Mouse (Mus musculus): ENCODE results near the gene Rab20.
"Not testable (repeated sequence)": the region's sequence is repeated elsewhere in the genome, so short reads cannot be mapped to it uniquely, and the experiment has no call there.

Gene Rab20

DNA sequence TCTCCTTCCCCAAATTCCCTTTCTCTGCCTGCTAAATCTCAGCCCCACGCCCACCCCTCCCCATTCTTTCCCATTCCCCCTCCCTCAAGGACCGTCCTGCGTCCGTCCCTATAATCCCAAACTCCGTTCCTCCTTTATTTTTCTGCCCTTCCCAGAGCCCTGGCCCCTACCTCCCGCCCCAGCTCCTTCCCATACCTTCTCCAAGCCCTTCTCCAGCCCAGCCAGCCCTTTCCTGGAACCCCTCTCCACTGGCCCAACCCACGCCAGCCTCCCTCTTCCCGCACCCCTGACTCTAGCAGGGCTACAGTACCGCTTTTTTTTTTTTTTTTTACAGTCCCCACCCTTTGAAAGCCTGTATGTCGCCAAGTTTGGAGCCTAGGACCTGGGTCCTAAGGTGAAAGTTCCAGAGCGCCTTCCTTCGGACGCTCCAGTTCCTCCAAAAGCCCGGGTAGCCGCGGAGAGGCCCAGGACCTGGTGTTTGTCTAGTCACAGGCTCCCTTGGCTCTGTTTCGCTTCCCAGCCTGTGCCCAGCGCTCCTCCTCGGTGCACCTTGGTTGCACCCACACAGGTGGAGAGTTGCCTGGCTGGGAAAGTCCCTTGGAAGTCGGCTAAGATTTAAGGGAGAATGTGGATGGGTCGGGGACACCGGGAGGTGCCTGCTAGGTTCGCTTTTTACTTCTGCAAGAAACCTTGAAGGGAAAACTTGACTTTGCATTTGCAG lies 457 bp upstream of the Rab20 start:
- DNase-seq, result no peak

- DNase-seq, result no peak
These were observed 1.3 kb downstream of the Rab20 start for GRCm38 (mm10) chr8:11477178-11477553.

- DNase-seq, result no peak
These were observed 2.0 kb downstream of the Rab20 start for GRCm38 (mm10) chr8:11476338-11477177.

- DNase-seq, result no peak
These were observed 2.6 kb downstream of the Rab20 start for GRCm38 (mm10) chr8:11475876-11476275.

GRCm38 (mm10) chr8:11475397-11475796 lies 3.1 kb downstream of the Rab20 start:
- no peak for DNase-seq

- no peak for DNase-seq
These were observed 5.4 kb downstream of the Rab20 start for GRCm38 (mm10) chr8:11473072-11473471.

- no peak for DNase-seq
These were observed 7.2 kb downstream of the Rab20 start for GRCm38 (mm10) chr8:11471309-11471708.

GRCm38 (mm10) chr8:11470694-11471093 lies 7.8 kb downstream of the Rab20 start:
- DNase-seq, result no peak

- no peak for DNase-seq
These were observed 9.4 kb downstream of the Rab20 start for GRCm38 (mm10) chr8:11469095-11469494.

DNA sequence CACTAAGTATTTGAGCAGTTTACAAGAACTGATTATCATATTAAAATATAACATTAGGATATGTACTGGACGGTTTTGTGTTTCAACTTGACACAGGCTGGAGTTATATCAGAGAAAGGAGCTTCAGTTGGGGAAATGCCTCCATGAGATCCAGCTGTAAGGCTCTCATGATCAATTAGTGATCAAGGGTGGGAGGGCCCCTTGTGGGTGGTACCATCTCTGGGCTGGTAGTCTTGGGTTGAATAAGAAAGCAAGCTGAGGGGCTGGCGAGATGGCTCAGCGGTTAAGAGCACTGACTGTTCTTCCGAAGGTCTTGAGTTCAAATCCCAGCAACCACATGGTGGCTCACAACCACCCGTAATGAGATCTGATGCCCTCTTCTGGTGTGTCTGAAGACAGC lies 12.0 kb downstream of the Rab20 start:
- not testable (repeated sequence) for DNase-seq

DNA sequence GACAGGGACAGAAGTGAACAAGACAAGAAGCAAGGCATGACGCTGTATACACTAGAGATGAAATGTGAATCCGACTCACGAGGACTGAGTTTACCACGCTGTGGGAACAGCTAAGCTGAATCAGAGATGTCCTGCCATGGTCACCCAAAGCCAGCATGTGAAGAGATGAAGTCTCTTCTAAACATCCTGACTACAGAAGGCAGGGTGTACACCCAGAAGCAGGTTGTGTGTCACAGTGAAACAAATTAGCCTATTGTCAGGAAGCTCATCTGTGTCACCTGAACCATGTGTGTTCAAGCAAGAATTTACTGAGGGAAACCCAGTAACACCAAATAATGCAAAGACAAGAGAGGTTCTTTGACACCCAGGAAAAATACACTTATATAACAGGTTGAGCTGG lies 12.9 kb downstream of the Rab20 start:
- no peak for DNase-seq

- no peak for DNase-seq
These were observed 13.9 kb downstream of the Rab20 start for GRCm38 (mm10) chr8:11464707-11464964.

- no peak for DNase-seq
These were observed 14.4 kb downstream of the Rab20 start for GRCm38 (mm10) chr8:11463889-11464706.

DNA sequence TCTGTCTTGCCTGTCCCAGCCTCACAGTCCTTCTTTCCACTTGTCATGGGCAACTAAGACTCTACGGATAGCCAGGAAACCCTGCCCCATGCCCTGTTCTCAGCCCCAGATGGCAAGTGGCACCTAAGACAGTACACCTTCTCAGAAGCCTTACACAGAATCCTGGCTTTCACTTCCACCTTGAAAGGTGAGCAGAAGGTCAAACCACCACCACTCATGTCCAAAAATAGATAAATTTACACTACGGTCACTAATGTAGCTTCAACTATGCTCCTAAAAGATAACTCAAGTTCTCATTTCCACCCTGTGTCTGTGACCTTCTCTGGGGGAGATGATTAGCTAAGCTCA lies 15.0 kb downstream of the Rab20 start:
- no peak for DNase-seq

GRCm38 (mm10) chr8:11462641-11463040 lies 15.9 kb downstream of the Rab20 start:
- no peak for DNase-seq

DNA sequence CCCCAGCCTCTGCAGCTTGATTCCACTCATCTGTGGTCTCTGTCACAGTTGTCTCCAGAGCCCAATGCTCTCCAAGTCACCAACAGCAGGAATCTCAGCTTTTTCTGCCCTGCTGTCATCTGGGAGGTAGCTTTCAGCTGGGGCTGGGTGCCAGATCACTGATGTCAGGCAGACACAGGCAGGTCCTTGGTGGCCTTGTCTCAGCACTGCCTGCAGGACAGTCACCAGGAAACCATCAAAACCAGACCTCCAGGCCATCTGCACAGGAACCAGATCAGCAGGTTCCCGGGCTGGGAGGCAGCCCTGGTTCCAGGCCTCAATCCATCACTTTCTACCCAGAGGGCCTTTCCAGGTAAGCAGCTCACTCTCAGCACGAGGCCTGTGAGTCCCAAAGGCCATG lies 16.7 kb downstream of the Rab20 start:
- DNase-seq, result peak; percentile 42

DNA sequence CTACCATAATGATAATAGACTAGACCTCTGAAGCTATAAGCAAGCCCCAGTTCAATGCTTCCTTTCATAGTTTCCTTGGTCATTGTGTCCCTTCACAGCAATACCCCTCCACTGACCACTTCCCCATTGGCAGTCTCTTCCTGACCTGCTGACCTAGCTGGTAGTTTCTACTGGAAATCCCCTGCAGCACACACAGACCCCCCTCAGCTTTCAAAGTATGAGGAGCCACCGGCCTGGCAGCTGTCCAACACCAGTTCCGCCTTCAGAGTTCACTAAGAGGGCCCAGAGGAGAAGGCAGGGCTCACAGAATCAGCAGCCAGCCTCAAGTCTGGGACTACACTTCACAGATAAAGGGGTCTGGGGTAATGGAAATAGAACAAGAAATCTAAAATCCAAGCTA lies 17.6 kb downstream of the Rab20 start:
- no peak for DNase-seq

GRCm38 (mm10) chr8:11459016-11459415 lies 19.5 kb downstream of the Rab20 start:
- DNase-seq, result no peak

- no peak for DNase-seq
These were observed 20.3 kb downstream of the Rab20 start for GRCm38 (mm10) chr8:11457981-11458836.

DNA sequence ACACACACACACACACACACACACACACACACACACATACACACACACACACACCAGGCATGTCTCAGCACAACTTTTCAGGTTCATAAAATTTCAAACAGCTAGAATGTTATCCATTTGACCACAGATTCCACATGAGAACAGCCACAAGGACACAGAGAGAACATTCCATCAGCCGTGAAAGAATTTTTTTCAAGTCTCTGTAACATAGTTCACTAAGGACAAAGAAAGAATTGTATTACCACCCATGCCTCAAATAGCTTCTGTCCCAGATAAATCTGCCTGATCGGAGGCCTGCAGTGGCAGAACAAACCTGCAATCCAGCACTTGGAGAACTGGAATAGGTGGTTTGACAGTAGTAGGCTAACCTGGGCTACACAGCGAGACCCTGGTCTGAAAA lies 21.2 kb downstream of the Rab20 start:
- DNase-seq, result no peak

- no peak for DNase-seq
These were observed 24.3 kb downstream of the Rab20 start for GRCm38 (mm10) chr8:11454228-11454627.

- no peak for DNase-seq
These were observed 25.5 kb downstream of the Rab20 start for GRCm38 (mm10) chr8:11452974-11453373.

DNA sequence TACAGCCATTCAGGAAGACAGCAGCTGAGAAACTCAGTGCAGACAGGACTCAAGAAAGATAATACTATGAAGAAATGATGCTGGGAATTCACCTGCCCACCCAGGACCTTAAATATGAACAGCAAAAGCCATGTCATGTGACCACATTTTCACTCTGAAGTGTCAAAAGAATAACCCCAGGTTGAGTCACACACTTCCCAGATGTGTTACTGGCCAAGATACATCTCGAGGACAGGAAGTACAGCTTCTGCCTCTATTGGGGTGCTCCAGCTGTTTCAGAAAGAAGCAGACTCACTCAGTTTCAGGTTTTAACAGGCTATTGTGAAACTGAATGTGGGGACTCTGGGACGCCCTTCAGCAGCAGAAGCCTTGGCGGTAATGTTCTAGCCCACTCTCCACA lies 26.0 kb downstream of the Rab20 start:
- DNase-seq, result no peak

All from cerebellum, adult 11 months (tissue).